Mouse (Mus musculus): ENCODE measurements around the gene Smo. TPM values are rescaled to one million over a fixed set of nuclear protein-coding genes. Genes with fewer than 3 reads are reported as not detected.
A peak's percentile ranks its signal among the peaks of the same experiment; 100 is the strongest.

The Smo gene
- 2.8 and 4.6 TPM in 2 replicates for polyA plus RNA-seq (2011; ENCODE audit: insufficient read depth, insufficient read length, low replicate concordance, missing spikeins)

GRCm38 (mm10) chr6:29735336-29735688 is at the start of gene Smo:
Gene Smo (plus strand): TSS chr6:29735503.
- TF ChIP-seq CTCF (IDR thresholded peaks at IDR 0.05; ENCODE audit: control insufficient read depth, insufficient read depth, low read length) (no peak), POLR2A (IDR thresholded peaks at IDR 0.05; ENCODE audit: borderline replicate concordance, control insufficient read depth, low read depth, low read length) (no peak)
- H3K4me3 ChIP-seq (replicated peaks; ENCODE audit: control insufficient read depth, low read depth, low read length): peak within 1 kb of the TSS; percentile 42
- no peaks in the 10 kb centered on the region for H3K4me1 ChIP-seq (ENCODE audit: control insufficient read depth, insufficient read depth, low read length)
- peak within 1 kb of the TSS; percentile 6; the same call in 1 of the 2 replicates for H3K27ac ChIP-seq (ENCODE audit: control insufficient read depth, insufficient read depth, low read depth, low read length, poor library complexity)
- under 1% methylated on average over 30 of the region's 30 CpGs for WGBS

DNA sequence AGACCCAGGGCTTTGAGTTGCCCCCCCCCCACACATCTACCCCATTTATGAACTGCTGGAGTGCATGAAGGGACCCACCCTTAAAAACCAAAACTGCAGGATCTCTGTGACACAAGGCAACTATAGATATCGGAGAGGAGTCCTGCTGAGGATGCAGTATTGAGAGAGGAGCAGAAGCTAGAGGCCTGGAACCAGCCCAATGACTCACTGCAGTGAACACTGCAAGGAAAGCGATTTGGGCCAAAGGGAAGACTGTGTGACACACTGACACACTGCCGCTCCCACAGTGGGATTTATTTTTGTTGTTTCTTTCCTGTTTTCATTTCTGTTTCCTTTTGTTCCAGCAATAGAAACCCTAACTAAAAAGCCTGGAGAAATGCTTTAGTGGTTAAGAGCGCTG is 49.4 kb upstream of the Smo start:
- H3K27ac ChIP-seq (ENCODE audit: control insufficient read depth, insufficient read depth, low read depth, low read length, poor library complexity): no peak overlapping the region
- TF ChIP-seq CTCF (IDR thresholded peaks at IDR 0.05; ENCODE audit: control insufficient read depth, insufficient read depth, low read length): no peak
- TF ChIP-seq POLR2A (IDR thresholded peaks at IDR 0.05; ENCODE audit: borderline replicate concordance, control insufficient read depth, low read depth, low read length): no peak
- 80% methylated on average over 4 of the region's 4 CpGs for WGBS
- H3K4me3 ChIP-seq (replicated peaks; ENCODE audit: control insufficient read depth, low read depth, low read length): no peak overlapping the region
- no peaks in the 10 kb centered on the region; the same call in 1 of the 2 replicates for H3K4me1 ChIP-seq (ENCODE audit: control insufficient read depth, insufficient read depth, low read length)

- H3K4me3 ChIP-seq (replicated peaks; ENCODE audit: control insufficient read depth, low read depth, low read length): no peak overlapping the region
- TF ChIP-seq POLR2A (IDR thresholded peaks at IDR 0.05; ENCODE audit: borderline replicate concordance, control insufficient read depth, low read depth, low read length): no peak
- TF ChIP-seq CTCF (IDR thresholded peaks at IDR 0.05; ENCODE audit: control insufficient read depth, insufficient read depth, low read length): no peak
- no peak overlapping the region for H3K27ac ChIP-seq (ENCODE audit: control insufficient read depth, insufficient read depth, low read depth, low read length, poor library complexity)
- no peaks in the 10 kb centered on the region; the same call in 1 of the 2 replicates for H3K4me1 ChIP-seq (ENCODE audit: control insufficient read depth, insufficient read depth, low read length)
- 75% methylated on average over 8 of the region's 8 CpGs for WGBS
Measured at GRCm38 (mm10) chr6:29689458-29689857, 45.8 kb upstream of the Smo start.

GRCm38 (mm10) chr6:29693953-29694352 is 41.4 kb upstream of the Smo start, which contains the start of gene Tspan33:
Gene Tspan33 (plus strand): TSS chr6:29694222.
- WGBS: under 1% methylated on average over 41 of the region's 41 CpGs
- no peaks in the 10 kb centered on the region; the same call in none of the 2 replicates for H3K4me1 ChIP-seq (ENCODE audit: control insufficient read depth, insufficient read depth, low read length)
- peak; percentile 82; the same call in 1 of the 2 replicates for TF ChIP-seq POLR2A (IDR thresholded peaks at IDR 0.05; ENCODE audit: borderline replicate concordance, control insufficient read depth, low read depth, low read length)
- TF ChIP-seq CTCF (IDR thresholded peaks at IDR 0.05; ENCODE audit: control insufficient read depth, insufficient read depth, low read length): no peak
- peak within 1 kb of the TSS; percentile 85 for H3K4me3 ChIP-seq (replicated peaks; ENCODE audit: control insufficient read depth, low read depth, low read length)
- H3K27ac ChIP-seq (ENCODE audit: control insufficient read depth, insufficient read depth, low read depth, low read length, poor library complexity): peak within 1 kb of the TSS; percentile 71

DNA sequence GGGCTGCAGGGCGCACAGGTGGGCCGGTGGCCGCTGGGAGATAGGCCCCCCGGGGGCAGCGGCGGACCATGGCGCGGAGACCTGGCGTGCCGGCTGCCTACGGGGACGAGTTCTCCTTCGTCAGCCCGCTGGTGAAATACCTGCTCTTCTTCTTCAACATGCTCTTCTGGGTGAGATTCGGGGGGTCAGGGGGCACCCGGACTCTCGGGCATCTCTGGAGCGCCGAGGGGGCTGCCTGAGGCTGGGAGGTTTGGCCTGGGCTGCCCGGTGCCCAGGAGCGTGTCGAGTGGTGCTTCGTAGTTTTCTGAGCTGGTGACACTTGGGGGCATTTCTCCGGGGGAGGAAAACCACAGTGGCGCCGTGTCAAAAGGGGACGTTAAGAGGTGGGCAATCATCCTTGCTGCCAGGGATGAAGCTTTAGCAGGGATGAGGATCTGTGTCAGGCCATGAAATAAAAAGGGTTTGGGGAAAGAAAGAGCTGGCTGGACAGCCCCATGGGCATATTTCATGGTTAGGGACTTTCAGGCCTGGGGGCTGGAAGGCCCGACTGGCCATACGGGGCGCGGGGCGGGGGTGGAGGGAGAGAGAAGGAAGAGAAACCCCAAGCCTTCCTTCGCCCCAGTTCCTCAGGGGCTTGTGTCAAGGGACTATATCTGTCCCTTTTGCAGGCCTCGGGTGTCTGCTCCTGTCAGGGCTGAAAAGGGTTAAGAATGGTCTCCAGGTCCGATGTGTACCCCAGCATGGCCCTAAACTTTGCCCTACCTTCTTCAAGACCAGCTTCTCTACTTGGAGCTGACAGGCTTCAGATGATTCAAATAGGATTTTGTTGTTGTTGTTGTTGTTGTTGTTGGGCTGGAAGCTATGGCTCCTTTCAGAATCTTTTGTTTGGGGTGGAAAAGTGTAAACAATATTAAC is 40.7 kb upstream of the Smo start:
- peak overlapping the region; percentile 81 for H3K27ac ChIP-seq (ENCODE audit: control insufficient read depth, insufficient read depth, low read depth, low read length, poor library complexity)
- WGBS: 4% methylated on average over 35 of the region's 35 CpGs
- no peak for TF ChIP-seq CTCF (IDR thresholded peaks at IDR 0.05; ENCODE audit: control insufficient read depth, insufficient read depth, low read length)
- TF ChIP-seq POLR2A (IDR thresholded peaks at IDR 0.05; ENCODE audit: borderline replicate concordance, control insufficient read depth, low read depth, low read length): peak; percentile 2; the same call in 1 of the 2 replicates
- H3K4me1 ChIP-seq (ENCODE audit: control insufficient read depth, insufficient read depth, low read length): no peaks in the 10 kb centered on the region; the same call in 1 of the 2 replicates
- H3K4me3 ChIP-seq (replicated peaks; ENCODE audit: control insufficient read depth, low read depth, low read length): peak overlapping the region; percentile 85

DNA sequence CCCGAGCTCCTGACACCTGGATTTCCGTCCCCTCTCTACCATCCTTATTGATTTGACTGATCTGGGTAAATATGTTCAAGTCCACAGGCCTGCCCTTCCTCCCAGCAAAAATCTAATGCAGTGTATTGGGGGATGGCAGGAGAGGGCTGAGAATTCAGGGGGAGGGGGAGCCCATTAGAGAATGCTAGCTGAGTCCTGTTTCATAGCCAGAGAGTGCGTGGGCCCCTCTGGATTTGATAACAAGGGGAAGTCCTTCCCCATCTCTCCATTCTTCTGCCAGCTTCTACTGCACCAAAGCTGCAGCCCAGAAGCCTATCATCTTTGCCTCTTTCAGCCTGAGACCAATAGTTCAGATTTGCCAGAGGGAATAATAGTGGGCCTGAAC is 40.0 kb upstream of the Smo start:
- Histone ChIP-seq H3K4me1 (ENCODE audit: control insufficient read depth, insufficient read depth, low read length) (no peaks in the 10 kb centered on the region; the same call in 1 of the 2 replicates), H3K4me3 (replicated peaks; ENCODE audit: control insufficient read depth, low read depth, low read length) (peak overlapping the region; percentile 85), H3K27ac (ENCODE audit: control insufficient read depth, insufficient read depth, low read depth, low read length, poor library complexity) (peak overlapping the region; percentile 81)
- WGBS: 58% methylated on average over 3 of the region's 3 CpGs
- TF ChIP-seq CTCF (IDR thresholded peaks at IDR 0.05; ENCODE audit: control insufficient read depth, insufficient read depth, low read length) (no peak), POLR2A (IDR thresholded peaks at IDR 0.05; ENCODE audit: borderline replicate concordance, control insufficient read depth, low read depth, low read length) (no peak)

GRCm38 (mm10) chr6:29695975-29696374 is 39.3 kb upstream of the Smo start:
- Histone ChIP-seq H3K4me3 (replicated peaks; ENCODE audit: control insufficient read depth, low read depth, low read length) (peak overlapping the region; percentile 85), H3K27ac (ENCODE audit: control insufficient read depth, insufficient read depth, low read depth, low read length, poor library complexity) (peak overlapping the region; percentile 81), H3K4me1 (ENCODE audit: control insufficient read depth, insufficient read depth, low read length) (no peaks in the 10 kb centered on the region; the same call in 1 of the 2 replicates)
- TF ChIP-seq POLR2A (IDR thresholded peaks at IDR 0.05; ENCODE audit: borderline replicate concordance, control insufficient read depth, low read depth, low read length) (no peak; the same call in 1 of the 2 replicates), CTCF (IDR thresholded peaks at IDR 0.05; ENCODE audit: control insufficient read depth, insufficient read depth, low read length) (0 out of 2 replicates have a peak, but pooled peaks have one; percentile 2)
- 27% methylated on average over 7 of the region's 7 CpGs for WGBS

DNA sequence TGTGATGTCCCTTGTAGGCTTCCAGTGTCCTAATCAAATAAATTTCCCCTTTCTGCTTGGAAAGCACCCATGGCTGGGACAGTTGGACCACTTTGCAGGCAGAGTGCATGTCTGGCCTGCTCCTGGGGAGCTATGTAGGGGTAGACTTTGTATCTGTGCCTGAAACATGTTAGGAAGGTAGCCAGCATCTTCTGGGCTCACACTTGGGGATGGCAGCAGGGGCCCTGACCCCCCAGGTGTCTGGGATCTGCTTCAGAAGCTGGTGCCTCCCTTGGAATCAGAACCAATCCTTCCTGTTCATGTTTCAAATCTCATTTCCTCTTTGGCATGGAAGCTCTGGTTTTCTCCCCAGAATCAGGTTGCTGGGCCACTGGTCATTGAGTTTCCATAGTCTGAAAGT is 38.2 kb upstream of the Smo start:
- no peak for TF ChIP-seq CTCF (IDR thresholded peaks at IDR 0.05; ENCODE audit: control insufficient read depth, insufficient read depth, low read length)
- TF ChIP-seq POLR2A (IDR thresholded peaks at IDR 0.05; ENCODE audit: borderline replicate concordance, control insufficient read depth, low read depth, low read length): no peak
- Histone ChIP-seq H3K4me1 (ENCODE audit: control insufficient read depth, insufficient read depth, low read length) (no peaks in the 10 kb centered on the region; the same call in 1 of the 2 replicates), H3K4me3 (replicated peaks; ENCODE audit: control insufficient read depth, low read depth, low read length) (peak overlapping the region; percentile 42), H3K27ac (ENCODE audit: control insufficient read depth, insufficient read depth, low read depth, low read length, poor library complexity) (peak overlapping the region; percentile 86)

Measured in bone marrow, adult 2 months (tissue).